Mouse (Mus musculus) erythroid progenitor cell, adult 5-6 weeks (primary cell): Measurements from ENCODE around the gene Hcn4. TPM values are rescaled to one million over a fixed set of nuclear protein-coding genes. Genes with fewer than 3 reads are reported as not detected.

ENCODE experiments used
- ATAC-seq: replicated peaks from 2 replicates; pipeline ENCODE4 v1.8.0; 2016; ENCODE audit warnings: moderate number of reproducible peaks, mild to moderate bottlenecking, moderate TSS enrichment, inconsistent platforms; ENCODE audit not compliant: poor library complexity, low FRiP score, severe bottlenecking
- total RNA-seq, 2 experiments: library from RNA; stranded (forward) in 1 of 2; stranded (reverse) in 1 of 2; fragments of 150-400 nt in 1 of 2; fragments of 186-747, 209-891 nt in 1 of 2; gene quantifications; 2 replicates each; pipeline versions ENCODE4 v1.2.3 to v1.2.4; 2015 to 2017; ENCODE audit warnings: low replicate concordance in 2 of 2

Gene Hcn4
- total RNA-seq, 2 experiments from 2014 or later = not detected

DNA sequence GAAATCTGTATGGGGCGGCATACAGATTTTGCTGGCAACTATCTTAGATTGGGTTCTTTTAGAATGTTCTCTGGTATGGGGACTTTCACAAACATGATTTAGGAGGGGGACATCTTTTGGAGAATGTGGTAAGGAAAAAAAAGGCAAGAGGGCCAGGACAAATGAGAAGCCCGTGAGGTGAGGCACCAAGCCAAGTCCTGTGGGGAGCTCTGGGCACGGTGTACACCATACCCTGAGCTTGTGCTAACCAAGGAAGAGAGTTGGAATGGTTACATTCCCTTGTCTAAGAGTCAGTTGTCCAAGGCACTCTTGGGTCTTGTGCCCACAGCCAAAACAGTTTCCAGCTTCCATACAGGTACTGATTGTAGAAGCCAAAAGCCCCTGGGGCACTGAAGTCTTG lies 21.4 kb downstream of the Hcn4 start:
- ATAC-seq = no peak

- no peak for ATAC-seq
These were observed 23.8 kb downstream of the Hcn4 start for GRCm38 (mm10) chr9:58847008-58847407.

DNA sequence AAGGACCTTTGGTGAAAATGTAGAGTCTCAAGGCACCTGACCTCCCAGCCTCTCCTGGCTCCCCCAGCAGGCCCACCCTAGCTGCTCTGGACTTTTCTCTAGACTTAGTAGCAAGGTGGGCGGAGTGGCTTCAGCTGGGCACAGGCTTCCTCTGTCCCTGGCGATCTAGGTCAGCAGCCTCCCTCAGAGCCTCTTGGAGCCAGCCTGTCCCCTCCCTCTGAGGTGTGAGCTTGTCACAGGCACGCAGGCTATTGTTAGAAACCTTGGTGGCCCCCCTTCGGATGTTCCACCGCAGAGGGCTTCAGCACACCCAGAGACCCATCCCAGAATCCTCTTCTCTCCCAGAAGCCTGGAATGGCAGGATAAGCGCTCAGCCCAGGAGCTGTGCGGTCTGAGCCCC lies 24.5 kb downstream of the Hcn4 start:
- ATAC-seq = no peak

DNA sequence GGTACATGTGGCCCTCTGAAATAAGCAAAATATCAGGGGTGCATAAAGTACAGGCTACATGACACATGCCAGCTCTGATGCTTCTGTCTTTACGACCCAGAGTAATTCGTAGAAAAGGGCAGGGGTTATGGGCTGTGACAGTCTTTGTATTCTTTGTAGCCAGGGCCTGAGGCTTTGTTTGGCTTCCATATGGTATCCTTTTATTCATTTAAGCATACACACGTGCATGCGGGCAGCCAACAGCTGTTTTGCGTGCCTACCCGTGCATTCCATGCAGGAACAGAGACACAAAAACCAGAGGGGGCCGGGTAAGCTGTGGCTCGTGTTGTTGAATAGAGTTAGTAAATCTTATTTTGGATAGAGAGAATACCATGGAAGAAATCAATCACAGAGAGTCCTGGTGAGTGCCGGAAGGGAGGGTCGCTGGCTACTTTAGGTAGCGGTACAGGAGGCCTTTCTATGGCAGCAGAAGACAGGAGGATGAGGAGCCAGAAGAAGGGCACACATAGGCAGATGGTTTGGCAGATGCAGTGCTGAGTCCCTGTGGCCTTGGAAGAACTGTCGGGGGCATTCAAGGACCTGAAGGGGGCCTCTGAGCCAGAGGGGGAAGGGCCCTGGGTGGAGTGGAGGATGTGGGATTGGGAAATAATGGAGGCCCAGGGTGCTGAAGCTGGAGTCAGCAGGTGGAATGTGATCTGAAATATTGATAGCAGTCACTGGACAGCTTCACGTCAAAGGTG lies 26.5 kb downstream of the Hcn4 start:
- ATAC-seq = no peak

- no peak for ATAC-seq
These were observed 31.7 kb downstream of the Hcn4 start for GRCm38 (mm10) chr9:58854931-58855330.

DNA sequence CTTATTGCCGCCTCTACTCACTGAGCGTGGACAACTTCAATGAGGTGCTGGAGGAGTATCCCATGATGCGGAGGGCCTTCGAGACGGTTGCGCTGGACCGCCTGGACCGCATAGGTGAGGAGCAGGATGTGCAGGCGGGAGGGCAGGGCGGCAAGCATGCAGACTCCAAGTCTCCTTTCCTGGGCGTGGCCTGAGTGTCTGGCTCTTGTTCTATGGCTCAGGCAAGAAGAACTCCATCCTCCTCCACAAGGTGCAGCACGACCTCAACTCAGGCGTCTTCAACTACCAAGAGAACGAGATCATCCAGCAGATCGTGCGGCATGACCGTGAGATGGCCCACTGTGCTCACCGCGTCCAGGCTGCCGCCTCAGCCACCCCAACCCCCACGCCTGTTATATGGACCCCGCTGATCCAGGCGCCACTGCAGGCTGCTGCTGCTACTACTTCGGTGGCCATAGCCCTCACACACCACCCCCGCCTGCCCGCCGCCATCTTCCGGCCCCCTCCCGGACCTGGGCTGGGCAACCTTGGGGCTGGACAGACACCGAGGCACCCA lies 35.9 kb downstream of the Hcn4 start:
- ATAC-seq = no peak

- ATAC-seq = no peak
These were observed 40.6 kb downstream of the Hcn4 start for GRCm38 (mm10) chr9:58863826-58864225.

- ATAC-seq = no peak
These were observed 47.9 kb downstream of the Hcn4 start for GRCm38 (mm10) chr9:58871141-58871540.

DNA sequence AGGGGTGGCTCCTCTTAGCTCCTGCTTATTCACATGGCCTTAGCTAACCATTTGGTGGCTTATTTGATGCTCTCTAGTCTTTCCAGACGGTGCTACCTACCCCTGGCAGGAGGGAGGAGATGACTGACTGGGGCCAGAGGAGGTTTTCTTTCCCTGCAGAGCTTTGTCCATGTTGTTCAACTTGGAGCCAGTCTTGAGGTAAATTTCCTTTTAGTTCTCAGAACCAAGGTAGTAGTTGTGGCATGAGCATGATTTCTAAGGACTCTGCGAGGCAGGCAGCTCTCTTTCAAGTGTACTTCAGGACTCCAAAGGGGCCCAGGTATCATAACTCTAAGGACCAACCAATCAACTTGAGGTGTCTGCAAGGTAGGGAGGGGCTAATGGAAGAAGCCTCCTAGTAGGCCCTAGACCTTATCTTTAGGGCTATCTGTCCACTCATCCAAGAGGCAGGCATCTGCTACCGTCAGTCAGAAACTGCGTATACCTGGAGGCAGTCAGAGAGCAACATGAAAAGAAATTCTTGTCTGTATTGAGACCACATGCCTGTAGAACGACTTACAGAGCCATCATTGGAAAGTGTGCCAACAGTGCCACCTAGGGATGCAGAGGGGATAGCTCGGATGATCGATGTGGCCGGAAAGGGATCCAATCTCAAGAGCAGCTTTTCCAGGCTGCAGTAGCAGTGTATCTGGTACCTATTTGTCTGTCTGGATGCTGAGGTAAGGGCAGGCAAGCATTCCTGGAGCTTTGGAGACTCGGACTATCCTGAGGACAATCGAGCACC lies 50.5 kb downstream of the Hcn4 start:
- no peak for ATAC-seq

DNA sequence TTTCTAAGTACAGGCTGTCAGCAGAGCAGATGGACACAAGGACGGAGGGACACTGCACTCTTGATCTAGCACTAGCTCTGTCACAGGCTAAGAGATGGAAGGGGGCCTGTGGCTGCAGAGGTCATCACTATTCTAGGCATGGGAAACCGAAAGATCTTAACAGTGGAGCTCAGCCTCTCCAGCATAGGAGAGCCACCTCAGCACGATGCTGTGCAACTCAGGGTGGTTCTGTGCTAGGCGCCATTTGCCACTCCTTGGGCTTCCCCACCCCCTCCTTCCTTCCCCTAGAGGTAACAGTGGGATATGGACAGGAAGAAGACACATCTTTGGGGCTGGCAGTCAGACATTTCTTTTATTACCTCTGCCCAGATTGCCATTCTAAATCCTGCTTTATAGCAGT lies 51.1 kb downstream of the Hcn4 start:
- ATAC-seq = no peak

GRCm38 (mm10) chr9:58875439-58875838 lies 52.2 kb downstream of the Hcn4 start:
- ATAC-seq = no peak

DNA sequence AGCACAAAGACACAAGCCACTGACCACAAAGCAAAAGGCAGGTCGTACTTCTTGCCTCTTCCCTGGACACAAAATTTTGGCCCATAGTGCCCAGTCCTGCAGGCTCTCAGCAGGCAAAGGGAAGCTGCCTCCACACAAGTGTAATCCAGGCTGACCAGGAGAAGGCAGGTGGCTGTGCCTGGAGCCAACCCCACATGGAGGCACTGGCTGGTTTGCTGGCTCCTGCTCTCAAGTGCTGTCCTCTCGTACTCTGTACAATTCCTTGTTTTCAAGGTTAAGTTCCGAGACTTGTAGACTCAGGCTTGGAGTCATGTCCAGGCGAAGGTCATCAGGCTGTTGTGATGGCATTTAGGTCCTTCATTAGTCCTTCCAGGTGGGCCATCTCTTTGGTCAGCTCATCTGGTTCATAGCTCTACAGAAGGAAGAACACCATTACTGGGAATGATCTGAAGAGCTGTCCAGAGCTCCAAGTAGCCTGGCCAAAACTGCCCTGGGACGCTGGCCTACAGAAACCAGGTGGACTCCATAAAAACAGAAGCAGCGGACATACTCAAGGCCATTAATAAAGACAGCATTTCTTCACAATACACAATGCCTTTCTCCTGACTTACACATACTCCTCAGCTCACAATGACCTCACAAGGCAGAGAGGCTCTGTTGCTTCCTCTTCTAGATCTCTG lies 53.9 kb downstream of the Hcn4 start:
- ATAC-seq = no peak

DNA sequence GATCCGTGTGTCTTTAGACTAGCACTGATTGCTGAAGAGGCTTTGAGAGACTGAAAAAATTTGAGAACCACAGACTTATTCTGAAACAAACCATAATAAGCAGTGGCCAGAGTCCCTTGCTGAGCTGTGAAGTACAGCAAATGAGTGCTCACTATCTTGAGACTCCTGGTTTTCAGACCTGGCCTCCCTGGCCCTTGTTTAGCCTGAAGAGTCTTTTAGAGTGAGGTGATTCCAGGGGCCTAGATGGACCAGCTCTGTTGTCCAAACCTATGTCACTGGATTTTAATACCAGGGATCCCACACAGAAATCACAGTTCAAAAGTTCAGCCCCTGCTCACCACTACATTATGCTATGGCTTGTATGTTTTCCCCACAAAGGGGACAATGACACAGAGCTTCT lies 56.6 kb downstream of the Hcn4 start:
- ATAC-seq = no peak

- ATAC-seq = no peak
These were observed 59.5 kb downstream of the Hcn4 start for GRCm38 (mm10) chr9:58882686-58883085.

DNA sequence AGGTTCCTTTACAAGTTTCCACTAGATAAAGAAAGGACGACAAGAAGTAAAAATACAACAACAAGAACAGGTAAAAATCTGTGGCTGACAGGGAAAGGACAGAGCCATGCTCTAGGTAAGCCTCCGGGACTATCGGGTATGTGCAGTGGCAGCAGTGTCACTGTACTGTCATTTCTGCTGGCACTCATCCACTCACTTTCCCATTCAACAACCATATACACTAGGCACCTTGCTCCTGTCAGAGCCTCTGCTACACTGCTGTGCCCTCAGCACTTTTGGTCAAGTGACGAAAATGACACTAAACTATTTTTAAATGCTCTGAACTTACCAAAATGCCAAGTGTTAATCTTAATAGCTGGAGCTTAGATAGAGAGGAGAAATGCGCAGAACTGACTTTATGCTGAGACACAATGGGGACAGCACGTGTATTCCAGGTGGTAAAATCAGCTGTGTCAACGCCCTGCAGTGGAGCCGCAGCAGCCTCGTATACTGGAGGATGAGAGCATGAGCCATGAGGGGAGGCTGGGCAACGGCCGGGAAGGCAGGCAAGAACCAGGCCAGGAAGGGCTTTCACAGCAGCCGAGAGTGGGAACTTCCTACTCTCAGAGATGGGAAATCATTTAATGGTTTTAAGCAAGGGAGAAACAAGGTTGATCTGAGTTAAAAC lies 66.7 kb downstream of the Hcn4 start:
- no peak for ATAC-seq

GRCm38 (mm10) chr9:58890893-58891292 lies 67.7 kb downstream of the Hcn4 start:
- ATAC-seq = no peak

DNA sequence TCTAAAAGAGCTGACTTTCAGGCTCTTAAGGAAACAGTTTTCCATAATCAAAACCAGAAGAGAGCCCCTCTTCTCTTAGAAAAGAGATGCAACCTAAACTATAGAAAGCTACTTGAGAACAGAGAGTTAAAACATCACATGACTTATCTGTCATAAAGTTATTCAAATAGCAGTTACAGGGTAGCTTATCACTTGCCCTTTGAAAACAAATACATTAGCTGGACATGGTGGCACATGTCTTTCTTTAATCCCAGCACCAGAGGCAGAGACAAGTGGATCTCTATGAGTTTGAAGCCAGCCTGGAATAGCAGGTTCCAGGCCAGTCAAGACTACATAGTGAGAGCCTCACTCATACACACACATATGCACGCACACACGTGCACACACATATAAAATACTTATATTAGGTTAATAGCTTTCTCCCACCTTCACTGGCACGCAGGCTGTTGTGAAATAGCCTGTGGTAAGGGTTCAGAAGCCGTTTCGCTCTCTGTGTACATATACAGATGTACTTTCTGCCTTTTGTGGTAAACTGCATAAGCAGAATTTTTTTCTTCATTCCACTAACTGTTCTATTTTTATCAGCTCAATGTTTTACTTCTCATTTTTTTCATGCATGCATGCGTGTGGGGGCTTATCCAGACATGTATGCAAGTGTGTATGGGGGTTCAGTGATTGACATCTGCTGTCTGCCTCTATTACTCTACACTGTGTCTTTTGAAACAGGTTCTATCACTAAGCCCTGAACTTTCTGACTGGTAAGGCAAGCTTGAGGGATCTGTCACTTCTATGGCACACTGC lies 68.8 kb downstream of the Hcn4 start:
- no peak for ATAC-seq

DNA sequence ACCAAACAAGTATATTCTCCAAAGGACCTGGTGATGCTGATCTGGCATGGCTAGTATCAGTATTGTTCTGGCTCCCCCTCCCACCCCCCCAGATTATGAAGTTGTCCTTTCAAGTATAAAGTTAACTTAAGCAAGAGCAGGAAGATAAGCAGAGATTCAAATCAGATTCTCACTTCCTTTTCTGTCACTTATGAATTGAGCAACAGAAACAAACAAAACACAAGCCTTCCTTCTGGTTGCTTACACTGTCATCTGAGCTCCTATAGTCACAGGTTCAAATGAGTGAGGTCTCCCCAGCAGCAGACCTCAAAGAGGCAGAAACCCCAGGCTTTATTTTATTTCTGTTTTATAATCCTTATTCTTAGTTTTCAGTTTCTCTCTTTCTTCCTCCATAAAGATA lies 76.4 kb downstream of the Hcn4 start:
- ATAC-seq = no peak

DNA sequence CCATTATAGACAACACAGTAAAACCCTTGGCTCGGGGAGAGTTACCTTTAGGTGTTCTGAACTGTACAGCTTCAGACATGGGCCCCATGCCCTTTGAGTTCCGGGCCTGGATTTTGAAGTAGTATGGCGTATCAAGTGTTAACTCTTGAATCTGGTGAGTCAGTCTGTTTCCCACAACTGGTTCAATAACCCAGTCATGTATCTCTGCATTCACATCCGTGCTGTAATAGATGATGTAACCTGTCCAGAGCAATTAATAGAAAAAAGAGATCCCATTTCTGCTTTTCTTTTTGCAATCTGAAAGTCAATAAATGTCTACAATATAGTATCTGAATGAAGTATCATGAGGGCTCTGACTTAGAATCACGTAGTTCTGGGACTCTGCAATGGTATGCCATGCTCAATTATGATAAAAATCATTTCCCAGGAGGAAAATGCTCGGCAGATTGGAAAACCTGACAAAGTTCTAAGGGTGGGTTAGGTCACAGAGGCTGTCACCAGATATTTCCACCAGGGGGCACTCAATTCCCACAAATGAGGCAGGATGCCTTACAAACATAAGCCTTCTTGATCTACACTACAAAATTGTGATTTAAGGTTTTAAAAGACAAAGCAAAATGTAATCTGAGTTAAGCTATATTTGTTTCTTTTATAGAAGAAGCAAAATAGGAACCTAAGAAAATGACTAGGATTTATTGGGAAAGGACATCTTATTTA lies 79.8 kb downstream of the Hcn4 start:
- no peak for ATAC-seq
